Mouse (Mus musculus) mouse trophoblast stem cell (cell line): ENCODE data around the gene B4galt3.
"Not testable (repeated sequence)": the region's sequence is repeated elsewhere in the genome, so short reads cannot be mapped to it uniquely, and the experiment has no call there.

Experiments used
- in situ Hi-C, 2 experiments: fragments of 300-500 bp; cut with MseI, MboI; formaldehyde crosslinking; loops; 2 replicates in 1 of 2; 3 replicates in 1 of 2; pipeline ENCODE4 v1.15.1; 2025

B4galt3 gene

DNA sequence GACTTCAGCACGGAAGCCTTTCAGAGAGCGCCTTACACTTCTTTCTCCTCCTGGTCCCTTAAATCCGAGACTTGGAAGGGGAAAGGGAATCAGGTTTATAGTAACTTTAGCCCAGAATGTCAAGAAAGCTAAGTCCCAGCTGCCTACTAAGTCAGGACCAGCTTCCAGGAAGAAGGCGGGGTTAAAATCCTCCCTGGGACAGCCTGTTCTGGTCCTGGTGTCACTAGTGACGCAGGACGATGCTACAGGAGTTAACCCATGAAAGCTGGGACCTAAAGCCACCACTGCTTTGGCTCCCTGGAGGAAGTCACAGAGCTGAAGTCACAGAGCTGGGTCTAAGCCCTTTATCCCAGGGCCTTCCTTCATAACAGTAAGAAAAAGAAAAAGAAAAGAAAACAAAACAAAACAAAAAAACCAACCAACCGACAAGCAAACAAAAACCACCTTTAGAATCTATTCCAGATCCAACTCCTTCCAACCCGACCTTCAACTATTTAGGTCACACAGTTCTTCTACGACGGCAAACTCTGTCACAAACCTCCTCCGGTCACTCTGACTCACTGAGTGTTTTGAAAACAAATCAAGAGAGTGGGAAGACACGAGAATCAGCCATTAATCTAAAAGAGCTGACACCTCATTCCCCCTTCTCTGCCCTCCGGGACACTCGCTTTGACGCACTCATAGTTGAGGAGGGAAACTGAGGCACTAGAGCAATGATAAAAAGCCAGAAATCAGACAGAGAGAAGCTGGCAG, 30.0 kb upstream of the B4galt3 start:
- in situ Hi-C loops, result no loop called here

GRCm38 (mm10) chr1:171240911-171241310, 29.2 kb upstream of the B4galt3 start:
- in situ Hi-C loops, result no loop called here

GRCm38 (mm10) chr1:171241952-171242351, 28.2 kb upstream of the B4galt3 start:
- in situ Hi-C loops, result not testable (repeated sequence)

DNA sequence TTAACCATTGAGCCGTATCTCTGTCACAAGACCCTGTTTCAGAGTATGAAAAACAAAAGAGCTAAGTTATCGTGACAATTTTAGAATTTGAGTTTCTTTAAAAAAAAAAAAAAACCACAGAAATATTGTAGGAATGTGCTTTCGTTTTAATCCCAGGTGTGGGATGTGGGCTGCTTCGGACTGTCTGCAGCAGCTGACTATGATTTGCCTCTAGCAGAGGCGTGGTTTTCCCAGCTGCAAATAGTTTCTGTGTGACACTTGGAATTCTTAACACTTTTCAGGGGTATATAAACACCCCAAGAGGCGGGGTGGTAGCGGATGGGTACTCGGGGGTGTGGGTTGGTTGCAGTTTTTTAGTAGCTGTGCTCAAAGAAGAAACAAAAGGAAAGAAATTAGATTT, 24.8 kb upstream of the B4galt3 start:
- in situ Hi-C loops, result no loop called here

GRCm38 (mm10) chr1:171246709-171247452, 23.2 kb upstream of the B4galt3 start:
- in situ Hi-C loops, result no loop called here

DNA sequence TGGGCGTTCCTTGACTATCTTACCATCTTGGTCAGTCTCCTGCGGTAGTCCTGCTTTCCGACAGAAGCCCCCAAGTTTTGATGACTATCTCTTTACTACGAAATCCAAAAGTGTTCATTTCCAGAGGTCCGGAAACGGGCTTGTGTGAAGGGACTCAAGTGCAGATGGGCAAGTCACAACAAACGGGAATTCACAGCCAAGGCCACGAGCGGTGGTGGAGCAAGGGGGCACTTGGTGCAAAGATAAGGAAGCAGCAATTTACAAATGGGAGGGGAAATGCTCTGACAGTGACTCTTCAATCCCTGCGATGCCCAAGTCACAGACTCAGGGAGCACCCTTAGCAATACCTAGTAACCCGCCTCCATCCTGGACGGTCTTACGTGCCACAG, 22.7 kb upstream of the B4galt3 start:
- in situ Hi-C loops, result no loop called here

GRCm38 (mm10) chr1:171247916-171248315, 22.2 kb upstream of the B4galt3 start:
- in situ Hi-C loops, result no loop called here

- in situ Hi-C loops, result no loop called here
These were observed 21.5 kb upstream of the B4galt3 start for GRCm38 (mm10) chr1:171248386-171249226.

DNA sequence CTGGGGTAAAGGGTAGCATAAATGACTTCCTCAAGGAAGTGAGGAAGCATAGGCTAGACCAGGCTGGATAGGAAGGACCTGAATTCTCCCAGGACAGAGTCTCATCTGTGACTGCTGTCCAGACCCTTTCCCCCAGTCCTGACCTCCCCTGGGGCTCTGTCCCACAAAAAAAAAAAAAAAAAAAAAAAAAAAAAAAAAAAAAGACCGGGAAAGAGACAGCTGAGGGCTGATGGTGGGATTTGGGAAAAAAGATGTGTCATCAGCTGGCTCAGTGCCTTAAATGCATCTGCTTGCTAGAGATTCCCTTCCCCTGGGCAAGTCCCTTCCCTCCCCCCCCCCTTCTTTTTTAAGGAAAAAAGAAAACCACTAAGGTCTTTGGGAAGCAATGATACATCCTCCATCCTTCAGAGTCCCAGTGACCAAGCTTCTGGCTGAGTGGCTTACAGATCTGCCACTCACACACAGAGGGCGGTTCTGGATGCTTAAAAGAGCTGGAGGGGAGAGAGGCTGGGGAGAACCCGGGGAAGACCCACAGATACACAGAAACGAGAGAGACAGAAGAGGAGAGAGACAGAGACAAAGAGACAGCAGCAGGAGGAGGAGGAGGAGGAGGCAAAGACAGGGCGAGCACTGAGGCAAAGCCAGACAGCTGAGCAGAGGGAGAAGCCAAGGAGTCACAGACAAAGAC, 20.1 kb upstream of the B4galt3 start, which contains the start of gene Adamts4:
Gene Adamts4 (plus strand): TSS at position 509 of the 688 bp plus-strand sequence.
- in situ Hi-C loops, result loop anchor here in 1 of 2 experiments (10.0 kb wide), 1 partner anchor 135 kb away; the partner anchor contains the start of gene Cfap126

GRCm38 (mm10) chr1:171250680-171251593, 19.2 kb upstream of the B4galt3 start, which contains the start of gene Ndufs2:
TSS of gene Ndufs2 (minus strand) at chr1:171251388.
- in situ Hi-C loops, result loop anchor here in 1 of 2 experiments (10.0 kb wide), 1 partner anchor 136 kb away; the partner anchor contains the start of gene Cfap126

DNA sequence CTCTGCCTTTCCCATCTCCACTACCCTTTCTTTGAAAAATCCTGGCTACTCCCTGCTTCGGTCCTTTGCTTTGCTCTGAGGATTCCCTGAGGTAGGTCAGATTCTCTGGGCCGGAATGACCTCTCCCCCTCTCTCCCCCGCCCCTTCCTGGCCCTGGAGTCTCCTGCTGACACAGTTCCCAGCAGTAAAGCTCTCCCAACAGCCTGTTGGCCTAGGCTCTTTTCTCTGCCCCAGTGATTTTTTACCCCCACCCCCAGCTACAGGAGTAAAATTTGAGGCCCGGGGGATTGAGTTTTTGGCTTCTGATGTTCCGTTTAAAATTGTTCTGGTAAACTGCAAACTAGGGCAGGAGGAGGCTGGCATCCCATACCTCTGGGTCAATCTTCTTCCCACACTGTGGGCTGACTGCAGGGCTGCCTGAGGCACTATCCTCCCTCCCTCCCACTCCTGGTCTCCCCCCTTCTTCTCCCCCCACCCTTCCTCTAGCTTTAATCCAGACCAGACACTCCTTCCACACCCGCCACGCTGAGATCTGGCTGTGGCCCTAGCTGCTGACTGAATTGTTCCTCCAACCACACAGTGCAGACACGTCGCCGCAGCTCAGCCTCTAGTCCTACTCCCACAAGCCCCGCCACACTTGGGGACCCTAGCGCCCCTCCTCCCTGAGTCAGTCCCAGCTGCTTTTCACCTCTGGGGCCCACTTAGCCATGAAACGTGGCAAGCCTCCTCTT, 18.4 kb upstream of the B4galt3 start:
- in situ Hi-C loops, result loop anchor here in 1 of 2 experiments (10.0 kb wide), 1 partner anchor 137 kb away; the partner anchor contains the start of gene Cfap126

GRCm38 (mm10) chr1:171252415-171252814, 17.7 kb upstream of the B4galt3 start:
- in situ Hi-C loops, result loop anchor here in 1 of 2 experiments (10.0 kb wide), 1 partner anchor 138 kb away; the partner anchor contains the start of gene Cfap126

- in situ Hi-C loops, result loop anchor here in 1 of 2 experiments (10.0 kb wide), 1 partner anchor 141 kb away; the partner anchor contains the start of gene Cfap126
These were observed 13.9 kb upstream of the B4galt3 start for GRCm38 (mm10) chr1:171256095-171256818.

DNA sequence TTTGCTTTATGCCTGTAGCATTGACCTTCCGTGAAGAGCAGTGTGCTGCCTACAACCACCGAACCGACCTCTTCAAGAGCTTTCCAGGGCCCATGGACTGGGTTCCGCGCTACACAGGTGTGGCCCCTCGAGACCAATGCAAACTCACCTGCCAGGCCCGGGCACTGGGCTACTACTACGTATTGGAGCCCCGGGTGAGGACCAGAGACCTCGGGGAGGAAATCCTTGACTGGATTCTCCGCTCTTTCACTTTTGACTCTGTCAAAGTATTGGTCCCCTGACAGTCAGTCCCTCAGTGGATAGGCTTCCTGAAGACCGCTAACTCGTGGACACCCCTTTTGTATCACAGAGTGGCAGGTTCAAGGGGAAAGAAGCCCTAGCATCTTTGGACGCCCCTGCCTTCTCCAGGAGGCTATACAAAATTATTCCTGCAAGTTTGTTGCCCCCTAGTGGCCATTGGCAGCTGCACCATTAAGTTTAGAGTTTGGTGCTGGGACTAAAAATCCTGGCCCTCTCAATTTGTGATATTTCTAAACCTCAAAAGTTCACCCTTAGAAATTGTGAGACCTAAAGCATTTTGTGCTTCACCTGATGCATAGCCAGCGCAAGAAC, 13.1 kb upstream of the B4galt3 start:
- in situ Hi-C loops, result loop anchor here in 1 of 2 experiments (10.0 kb wide), 1 partner anchor 142 kb away; the partner anchor contains the start of gene Cfap126

DNA sequence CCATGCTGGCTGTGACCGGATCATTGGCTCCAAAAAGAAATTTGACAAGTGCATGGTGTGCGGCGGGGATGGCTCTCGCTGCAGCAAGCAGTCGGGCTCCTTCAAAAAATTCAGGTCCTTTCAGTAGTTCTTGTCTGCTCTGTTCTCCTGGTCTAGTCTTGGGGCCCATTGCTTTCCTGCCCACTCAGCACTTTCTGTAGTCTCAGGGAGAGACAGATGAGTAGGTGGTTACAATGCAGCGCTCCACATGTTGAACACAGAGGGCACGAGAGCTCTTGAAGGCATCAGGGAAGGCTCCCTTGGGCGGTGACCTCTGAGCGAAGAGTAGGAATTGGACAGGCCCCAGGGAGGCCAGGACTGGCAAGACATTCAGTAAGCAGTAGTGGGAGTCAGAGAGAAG, 12.3 kb upstream of the B4galt3 start:
- in situ Hi-C loops, result loop anchor here in 1 of 2 experiments (10.0 kb wide), 1 partner anchor 143 kb away; the partner anchor contains the start of gene Cfap126

GRCm38 (mm10) chr1:171258921-171259320, 11.2 kb upstream of the B4galt3 start:
- in situ Hi-C loops, result loop anchor here in 1 of 2 experiments (10.0 kb wide), 1 partner anchor 144 kb away; the partner anchor contains the start of gene Cfap126

GRCm38 (mm10) chr1:171260316-171260715, 9.8 kb upstream of the B4galt3 start:
- in situ Hi-C loops, result no loop called here
